Mouse (Mus musculus) cerebellum, adult 2 months (tissue): ENCODE results near the gene S100a2. TPM values are rescaled to one million over a fixed set of nuclear protein-coding genes. Genes with fewer than 3 reads are reported as not detected.

Source experiments
- DNase-seq, 2 experiments: peaks; one replicate each; pipeline ENCODE4 v3.0.0; 2021
- H3K27ac ChIP-seq: fragments of 200-500 bp; 2 replicates; pipeline ENCODE4 v1.5.1; 2012; ENCODE audit warnings: low read length, control low read depth, inconsistent platforms; ENCODE audit not compliant: insufficient read depth
- H3K27me3 ChIP-seq: fragments of 200-500 bp; 2 replicates; pipeline ENCODE4 v1.6.1; 2012; ENCODE audit warnings: inconsistent platforms, mild to moderate bottlenecking, low read length, moderate library complexity; ENCODE audit not compliant: control insufficient read depth, insufficient read depth
- H3K4me1 ChIP-seq: fragments of 200-500 bp; 2 replicates; pipeline ENCODE4 v1.6.1; 2011; ENCODE audit warnings: low read length; ENCODE audit not compliant: control insufficient read depth, insufficient read depth
- H3K4me3 ChIP-seq: fragments of 200-500 bp; replicated peaks from 2 replicates; pipeline ENCODE3; 2011; ENCODE audit warnings: mild to moderate bottlenecking, low read depth, low read length, control low read depth; ENCODE audit not compliant: insufficient read depth
- CTCF ChIP-seq: fragments of 200-500 bp; IDR thresholded peaks from 2 replicates; pipeline ENCODE4 v1.5.1; 2011; ENCODE audit warnings: low read depth, mild to moderate bottlenecking, control low read depth, low read length, moderate library complexity, borderline replicate concordance; ENCODE audit not compliant: insufficient read depth
- POLR2A ChIP-seq: fragments of 200-500 bp; IDR thresholded peaks from 2 replicates; pipeline ENCODE4 v1.6.1; 2011; ENCODE audit warnings: low read length, control low read depth, borderline replicate concordance; ENCODE audit not compliant: insufficient read depth
- WGBS: fragments of 180-500 bp; shearing (Covaris S2); methylation state at CpG from one replicate; pipeline ENCODE4 v1.1.7; 2018; 5-methylcytosine and 5-hydroxymethylcytosine counted together
- polyA plus RNA-seq: library from polyadenylated mRNA; depleted of rRNA; stranded (reverse); fragments of >200 nt; gene quantifications from 2 replicates; pipeline ENCODE4 v1.2.3, GENCODE M21; 2012

The S100a2 gene
- polyA plus RNA-seq, 1 experiment, result not detected

GRCm38 (mm10) chr3:90605049-90605448 lies 15.0 kb downstream of the S100a2 start:
- no peak overlapping the region for H3K27ac ChIP-seq
- no peaks in the 10 kb centered on the region for H3K27me3 ChIP-seq
- WGBS, result 87% methylated on average over 3 of the region's 3 CpGs
- TF ChIP-seq CTCF, result no peak
- no peak for TF ChIP-seq POLR2A
- DNase-seq, result no peak
- no peak overlapping the region for H3K4me3 ChIP-seq
- H3K4me1 ChIP-seq, result no peaks in the 10 kb centered on the region

DNA sequence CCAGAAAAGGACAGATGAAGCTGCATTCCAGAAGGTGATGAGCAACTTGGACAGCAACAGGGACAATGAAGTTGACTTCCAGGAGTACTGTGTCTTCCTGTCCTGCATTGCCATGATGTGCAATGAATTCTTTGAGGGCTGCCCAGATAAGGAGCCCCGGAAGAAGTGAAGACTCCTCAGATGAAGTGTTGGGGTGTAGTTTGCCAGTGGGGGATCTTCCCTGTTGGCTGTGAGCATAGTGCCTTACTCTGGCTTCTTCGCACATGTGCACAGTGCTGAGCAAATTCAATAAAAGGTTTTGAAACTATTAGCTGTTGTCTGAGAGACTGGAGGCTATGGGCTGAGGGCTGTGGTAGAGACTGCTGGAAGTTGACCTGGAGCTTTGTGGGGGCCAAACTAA lies 15.7 kb downstream of the S100a2 start:
- no peaks in the 10 kb centered on the region for H3K4me1 ChIP-seq
- H3K27ac ChIP-seq, result no peak overlapping the region
- no peak overlapping the region for H3K4me3 ChIP-seq
- no peaks in the 10 kb centered on the region for H3K27me3 ChIP-seq
- DNase-seq, result no peak
- no peak for TF ChIP-seq POLR2A
- WGBS, result 92% methylated on average over 2 of the region's 2 CpGs

DNA sequence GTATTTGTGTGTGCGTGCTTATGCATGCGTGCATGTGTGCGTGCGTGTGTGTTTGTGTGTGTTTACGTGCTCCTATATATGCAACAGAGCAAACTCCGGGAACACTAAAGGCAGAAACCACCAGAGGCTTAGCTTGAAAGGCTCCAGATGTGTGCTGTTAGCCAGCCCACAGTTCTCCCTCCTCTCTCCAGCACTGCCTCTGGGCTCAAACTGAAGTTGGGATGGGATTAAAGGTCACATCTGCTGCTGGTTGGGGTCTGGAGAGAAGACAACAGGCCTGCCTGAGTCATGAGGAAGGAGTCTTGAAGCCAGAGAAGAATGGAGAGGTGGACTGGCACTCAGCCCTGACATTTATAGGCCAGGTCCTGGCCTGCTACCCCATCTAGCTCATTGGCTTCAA lies 16.1 kb downstream of the S100a2 start:
- WGBS, result 95% methylated on average over 6 of the region's 6 CpGs
- H3K27me3 ChIP-seq, result no peaks in the 10 kb centered on the region
- no peak overlapping the region for H3K4me3 ChIP-seq
- no peak for DNase-seq
- no peak for TF ChIP-seq POLR2A
- no peak for TF ChIP-seq CTCF
- H3K4me1 ChIP-seq, result no peaks in the 10 kb centered on the region
- H3K27ac ChIP-seq, result no peak overlapping the region

GRCm38 (mm10) chr3:90607361-90607760 lies 17.3 kb downstream of the S100a2 start:
- WGBS, result 81% methylated on average over 3 of the region's 3 CpGs
- Histone ChIP-seq H3K27me3 (no peaks in the 10 kb centered on the region), H3K4me3 (no peak overlapping the region), H3K27ac (no peak overlapping the region), H3K4me1 (no peaks in the 10 kb centered on the region)
- no peak for DNase-seq
- TF ChIP-seq CTCF (no peak), POLR2A (no peak)

DNA sequence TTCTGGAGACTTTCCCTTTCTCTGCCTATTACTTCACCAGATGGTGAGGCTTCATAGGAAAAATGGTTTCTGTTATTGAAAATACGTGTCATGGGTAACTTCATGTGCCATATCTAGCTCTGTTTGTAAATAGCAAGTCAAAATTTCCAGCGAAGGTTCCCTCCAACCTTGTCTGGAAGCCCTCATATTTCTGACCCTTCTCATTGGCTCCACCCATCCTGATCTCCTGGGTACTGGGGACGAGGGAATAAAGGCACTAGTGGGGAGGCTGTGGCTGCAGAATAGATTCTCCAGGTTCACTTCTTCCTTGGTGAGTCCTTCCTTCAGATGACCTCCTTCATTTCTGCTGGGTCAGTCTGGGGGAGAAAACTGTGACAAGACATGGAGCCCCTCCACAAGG lies 18.2 kb downstream of the S100a2 start, which contains the start of gene S100a5:
Gene S100a5, plus strand, starts transcription at position 301 of the 400 bp plus-strand sequence.
- Histone ChIP-seq H3K27me3 (0 out of 2 replicates have a peak, but pooled peaks cover 2% of the 10 kb centered on the region), H3K4me1 (peaks cover 5% of the 10 kb centered on the region), H3K4me3 (no peak within 1 kb of the TSS), H3K27ac (no peak within 1 kb of the TSS)
- TF ChIP-seq CTCF (no peak), POLR2A (no peak)
- 51% methylated on average over 3 of the region's 3 CpGs for WGBS
- no peak for DNase-seq

DNA sequence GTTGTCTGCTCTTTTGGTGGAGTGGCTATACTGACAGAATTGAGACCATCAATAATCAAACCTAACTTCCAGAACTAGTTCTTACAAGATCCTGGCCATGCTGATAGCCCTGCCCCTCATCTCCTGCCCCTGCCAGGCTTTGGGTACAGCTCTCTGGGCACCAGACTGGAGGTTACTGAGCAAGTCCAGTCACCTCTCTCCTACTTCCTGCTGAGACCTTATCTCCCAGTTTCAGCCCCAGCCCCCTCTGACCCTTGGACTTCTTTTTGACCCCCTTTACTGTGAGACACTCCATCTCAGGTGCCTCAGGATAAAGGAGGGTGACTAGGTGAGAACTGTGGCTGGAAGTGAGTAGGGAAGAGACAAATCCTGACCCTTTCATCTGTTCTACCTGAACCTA lies 19.1 kb downstream of the S100a2 start:
- H3K27ac ChIP-seq, result no peak overlapping the region
- 0 out of 2 replicates have a peak, but pooled peaks cover 2% of the 10 kb centered on the region for H3K27me3 ChIP-seq
- DNase-seq, result no peak
- peaks cover 5% of the 10 kb centered on the region for H3K4me1 ChIP-seq
- H3K4me3 ChIP-seq, result no peak overlapping the region
- TF ChIP-seq POLR2A (no peak), CTCF (no peak)

- 87% methylated on average over 3 of the region's 3 CpGs for WGBS
- Histone ChIP-seq H3K27ac (no peak overlapping the region), H3K27me3 (0 out of 2 replicates have a peak, but pooled peaks cover 2% of the 10 kb centered on the region), H3K4me1 (peaks cover 5% of the 10 kb centered on the region), H3K4me3 (no peak overlapping the region)
- TF ChIP-seq CTCF (no peak), POLR2A (no peak)
- no peak for DNase-seq
These were observed 21.4 kb downstream of the S100a2 start for GRCm38 (mm10) chr3:90611494-90611893.

DNA sequence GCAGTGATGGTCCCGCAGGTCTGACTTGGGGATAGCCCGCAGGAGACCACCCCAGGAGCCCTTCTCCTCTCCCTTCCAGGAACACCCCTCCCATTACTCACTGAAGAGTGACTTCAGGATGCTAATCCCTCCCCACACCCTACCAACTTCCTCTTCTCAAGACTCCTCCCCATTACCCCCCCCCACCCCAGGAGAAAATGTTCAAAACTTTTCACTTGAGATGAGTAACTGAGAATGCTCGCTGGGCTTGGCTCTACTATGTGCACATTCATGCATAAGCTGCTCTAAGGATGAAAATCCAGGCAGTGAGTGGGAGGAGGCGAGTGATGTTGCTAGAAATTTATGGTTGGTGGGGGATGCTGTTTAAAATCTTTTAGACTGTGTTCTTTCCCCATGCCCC lies 22.0 kb downstream of the S100a2 start:
- Histone ChIP-seq H3K4me3 (no peak overlapping the region), H3K27ac (no peak overlapping the region), H3K27me3 (0 out of 2 replicates have a peak, but pooled peaks cover 2% of the 10 kb centered on the region), H3K4me1 (peaks cover 5% of the 10 kb centered on the region)
- WGBS, result 74% methylated on average over 4 of the region's 4 CpGs
- no peak for DNase-seq
- TF ChIP-seq POLR2A (no peak), CTCF (no peak)

- Histone ChIP-seq H3K4me3 (peak within 1 kb of the TSS; percentile 26), H3K4me1 (peaks cover 5% of the 10 kb centered on the region), H3K27me3 (0 out of 2 replicates have a peak, but pooled peaks cover 2% of the 10 kb centered on the region), H3K27ac (no peak within 1 kb of the TSS)
- 1% methylated on average over 23 of the region's 23 CpGs for WGBS
- peak in 1 of 2 experiments; percentile 8 for DNase-seq
- TF ChIP-seq CTCF (peak; percentile 63), POLR2A (no peak)
These were observed 22.8 kb downstream of the S100a2 start, which contains the start of gene S100a6 for GRCm38 (mm10) chr3:90612728-90613291. Gene S100a6, plus strand, starts transcription at chr3:90612882.
